Mouse (Mus musculus) thymus, adult 2 months (tissue): Measurements from ENCODE around the gene Pdcl3. TPM values are rescaled to one million over a fixed set of nuclear protein-coding genes. Genes with fewer than 3 reads are reported as not detected.
"Not testable (repeated sequence)": the region's sequence is repeated elsewhere in the genome, so short reads cannot be mapped to it uniquely, and the experiment has no call there.

ENCODE experiments used
- DNase-seq: peaks from one replicate; pipeline ENCODE4 v3.0.0; 2021
- H3K27ac ChIP-seq: fragments of 200-500 bp; 2 replicates; pipeline ENCODE4 v1.5.1; 2012; ENCODE audit warnings: low read length, control low read depth; ENCODE audit not compliant: control insufficient read depth, insufficient read depth
- H3K27me3 ChIP-seq: fragments of 200-500 bp; 2 replicates; pipeline ENCODE4 v1.6.1; 2012; ENCODE audit warnings: mild to moderate bottlenecking, low read length, moderate library complexity, mixed read lengths; ENCODE audit not compliant: control insufficient read depth, insufficient read depth
- H3K36me3 ChIP-seq: fragments of 200-500 bp; 2 replicates; pipeline ENCODE4 v1.6.1; 2012; ENCODE audit warnings: mild to moderate bottlenecking, low read length, moderate library complexity; ENCODE audit not compliant: control insufficient read depth, insufficient read depth
- H3K4me1 ChIP-seq: fragments of 200-500 bp; replicated peaks from 2 replicates; pipeline ENCODE4 v1.6.1; 2012; ENCODE audit warnings: low read length; ENCODE audit not compliant: control insufficient read depth, insufficient read depth
- H3K4me3 ChIP-seq: fragments of 200-500 bp; 2 replicates; pipeline ENCODE4 v1.5.1; 2012; ENCODE audit warnings: mild to moderate bottlenecking, low read length, control low read depth, moderate library complexity; ENCODE audit not compliant: control insufficient read depth, insufficient read depth
- CTCF ChIP-seq: fragments of 200-500 bp; IDR thresholded peaks from 2 replicates; pipeline ENCODE4 v1.5.1; 2012; ENCODE audit warnings: mild to moderate bottlenecking, control low read depth, low read length, moderate library complexity, borderline replicate concordance; ENCODE audit not compliant: control insufficient read depth, poor library complexity, insufficient read depth; ENCODE audit errors: extremely low read depth
- POLR2A ChIP-seq: fragments of 200-500 bp; IDR thresholded peaks from 2 replicates; pipeline ENCODE4 v1.6.1; 2012; ENCODE audit warnings: mild to moderate bottlenecking, low read length, control low read depth, moderate library complexity; ENCODE audit not compliant: control insufficient read depth, poor library complexity, insufficient read depth; ENCODE audit errors: extremely low read depth
- WGBS: fragments of 180-500 bp; shearing (Covaris S2); methylation state at CpG from one replicate; pipeline ENCODE4 v1.1.7; 2018; 5-methylcytosine and 5-hydroxymethylcytosine counted together
- polyA plus RNA-seq: library from polyadenylated mRNA; depleted of rRNA; stranded (reverse); fragments of >200 nt; gene quantifications from 2 replicates; pipeline ENCODE4 v1.2.3, GENCODE M21; 2012; rRNA removed

Pdcl3 gene
- polyA plus RNA-seq, 1 experiment, result 22.2 TPM

GRCm38 (mm10) chr1:39035817-39036216 lies 50.4 kb downstream of the Pdcl3 start:
- H3K36me3 ChIP-seq, result no peaks in the 10 kb centered on the region
- no peak for TF ChIP-seq CTCF
- TF ChIP-seq POLR2A, result no peak
- no peak for DNase-seq
- no peak overlapping the region for H3K4me3 ChIP-seq
- H3K4me1 ChIP-seq, result peaks cover 8% of the 10 kb centered on the region
- no peak overlapping the region for H3K27ac ChIP-seq
- no peaks in the 10 kb centered on the region for H3K27me3 ChIP-seq
- WGBS, result 96% methylated on average over 9 of the region's 9 CpGs

GRCm38 (mm10) chr1:39042188-39042587 lies 56.8 kb downstream of the Pdcl3 start:
- peaks cover 40% of the 10 kb centered on the region for H3K4me1 ChIP-seq
- H3K27ac ChIP-seq, result no peak overlapping the region
- WGBS, result 71% methylated on average over 2 of the region's 2 CpGs
- no peaks in the 10 kb centered on the region for H3K36me3 ChIP-seq
- H3K4me3 ChIP-seq, result no peak overlapping the region
- H3K27me3 ChIP-seq, result no peaks in the 10 kb centered on the region
- no peak for DNase-seq
- no peak for TF ChIP-seq POLR2A
- no peak for TF ChIP-seq CTCF

DNA sequence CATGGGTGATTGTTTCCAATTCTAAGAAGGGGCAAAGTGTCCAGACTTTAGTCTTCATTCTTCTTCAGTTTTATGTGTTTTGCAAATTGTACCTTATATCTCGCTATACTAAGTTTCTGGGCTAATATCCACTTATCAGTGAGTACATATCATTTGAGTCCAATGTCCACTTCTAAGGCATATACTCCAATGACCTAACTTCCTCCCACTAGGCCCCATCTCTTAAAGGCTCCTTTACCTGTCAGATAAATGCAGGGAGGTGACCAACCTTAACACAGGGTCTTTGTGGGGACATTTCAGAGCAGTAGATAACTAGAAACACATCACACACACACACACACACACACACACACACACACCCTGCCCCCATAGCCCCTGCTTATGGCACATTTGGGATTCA lies 59.0 kb downstream of the Pdcl3 start:
- H3K4me3 ChIP-seq, DNase-seq, H3K27ac ChIP-seq, H3K27me3 ChIP-seq, H3K36me3 ChIP-seq: not testable (repeated sequence)
- WGBS, result 100% methylated on average over 1 of the region's 1 CpGs
- H3K4me1 ChIP-seq, result peaks cover 39% of the 10 kb centered on the region

- Histone ChIP-seq H3K4me3 (no peak overlapping the region), H3K36me3 (no peaks in the 10 kb centered on the region), H3K27me3 (no peaks in the 10 kb centered on the region), H3K4me1 (peaks cover 34% of the 10 kb centered on the region), H3K27ac (peak overlapping the region; percentile 52)
- TF ChIP-seq CTCF, result no peak
- no peak for TF ChIP-seq POLR2A
- peak; percentile 77 for DNase-seq
- 25% methylated on average over 7 of the region's 7 CpGs for WGBS
Measured at GRCm38 (mm10) chr1:39046689-39047088, 61.3 kb downstream of the Pdcl3 start.

Other genes with a start within 250 kb of the Pdcl3 start
- gene Lonrf2, start 148.9 kb upstream of the Pdcl3 start, polyA plus RNA-seq, result 0.46 and 0.47 TPM in 2 replicates
- gene Chst10, start 87.4 kb upstream of the Pdcl3 start, polyA plus RNA-seq, result 20.5 and 20.9 TPM in 2 replicates
- 0.22 and 0.27 TPM in 2 replicates for gene Nms, start 46.5 kb upstream of the Pdcl3 start, polyA plus RNA-seq
- 6.9 and 7.7 TPM in 2 replicates for gene Npas2, start 208.1 kb downstream of the Pdcl3 start, polyA plus RNA-seq